Mouse (Mus musculus): Measurements from ENCODE around the gene Flywch1. TPM values are rescaled to one million over a fixed set of nuclear protein-coding genes. Genes with fewer than 3 reads are reported as not detected.

The Flywch1 gene
- polyA plus RNA-seq, 1 experiment from 2014 or later = 62.9 TPM

GRCm38 (mm10) chr17:23744651-23745050 is 26.8 kb downstream of the Flywch1 start:
- WGBS = 6% methylated on average over 8 of the region's 14 CpGs
- DNase-seq (ENCODE audit: low spot score) (no peak), ATAC-seq (ENCODE audit: low read depth) (no peak)
- H3K4me3 ChIP-seq (ENCODE audit: low read depth, low read length) = peak overlapping the region; percentile 33
- no peak overlapping the region; the same call in 1 of the 2 replicates for H3K27ac ChIP-seq (replicated peaks; ENCODE audit: low read depth, low read length)
- peaks cover 71% of the 10 kb centered on the region for H3K27me3 ChIP-seq (replicated peaks; ENCODE audit: control insufficient read depth, insufficient read depth, low read length)
- peak overlapping the region; percentile 42; the same call in 1 of the 2 replicates for H3K9ac ChIP-seq (ENCODE audit: low read depth, low read length)
- no peaks in the 10 kb centered on the region for H3K36me3 ChIP-seq (ENCODE audit: control insufficient read depth, insufficient read depth, low read length)
- no peaks in the 10 kb centered on the region for H3K9me3 ChIP-seq (ENCODE audit: control insufficient read depth, low read length)
- peak overlapping the region; percentile 54 for H3K4me2 ChIP-seq (ENCODE audit: low read depth, low read length)
- H3K4me1 ChIP-seq (ENCODE audit: control insufficient read depth, insufficient read depth, low read length) = peaks cover 17% of the 10 kb centered on the region

- no peaks in the 10 kb centered on the region for H3K36me3 ChIP-seq (ENCODE audit: control insufficient read depth, insufficient read depth, low read length)
- H3K9me3 ChIP-seq (ENCODE audit: control insufficient read depth, low read length) = no peaks in the 10 kb centered on the region
- H3K27me3 ChIP-seq (replicated peaks; ENCODE audit: control insufficient read depth, insufficient read depth, low read length) = peaks cover 76% of the 10 kb centered on the region
- no peak overlapping the region; the same call in 1 of the 2 replicates for H3K27ac ChIP-seq (replicated peaks; ENCODE audit: low read depth, low read length)
- 18% methylated on average over 7 of the region's 8 CpGs for WGBS
- DNase-seq (ENCODE audit: low spot score) (peak; percentile 67), ATAC-seq (ENCODE audit: low read depth) (no peak)
- H3K4me1 ChIP-seq (ENCODE audit: control insufficient read depth, insufficient read depth, low read length) = peaks cover 22% of the 10 kb centered on the region
- peak overlapping the region; percentile 33 for H3K4me3 ChIP-seq (ENCODE audit: low read depth, low read length)
- no peak overlapping the region for H3K9ac ChIP-seq (ENCODE audit: low read depth, low read length)
- peak overlapping the region; percentile 54 for H3K4me2 ChIP-seq (ENCODE audit: low read depth, low read length)
These were observed 27.3 kb downstream of the Flywch1 start for GRCm38 (mm10) chr17:23744076-23744475.

- no peak for DNase-seq (ENCODE audit: low spot score)
- Histone ChIP-seq H3K9me3 (ENCODE audit: control insufficient read depth, low read length) (no peaks in the 10 kb centered on the region), H3K27me3 (replicated peaks; ENCODE audit: control insufficient read depth, insufficient read depth, low read length) (peaks cover 84% of the 10 kb centered on the region), H3K4me3 (ENCODE audit: low read depth, low read length) (peak overlapping the region; percentile 26; the same call in 1 of the 2 replicates), H3K36me3 (ENCODE audit: control insufficient read depth, insufficient read depth, low read length) (no peaks in the 10 kb centered on the region), H3K4me1 (ENCODE audit: control insufficient read depth, insufficient read depth, low read length) (peaks cover 25% of the 10 kb centered on the region), H3K4me2 (ENCODE audit: low read depth, low read length) (peak overlapping the region; percentile 54; the same call in 1 of the 2 replicates), H3K27ac (replicated peaks; ENCODE audit: low read depth, low read length) (no peak overlapping the region), H3K9ac (ENCODE audit: low read depth, low read length) (no peak overlapping the region)
- ATAC-seq (ENCODE audit: low read depth) = no peak
- WGBS = 65% methylated on average over 12 of the region's 12 CpGs
These were observed 28.5 kb downstream of the Flywch1 start for GRCm38 (mm10) chr17:23742941-23743340.

DNA sequence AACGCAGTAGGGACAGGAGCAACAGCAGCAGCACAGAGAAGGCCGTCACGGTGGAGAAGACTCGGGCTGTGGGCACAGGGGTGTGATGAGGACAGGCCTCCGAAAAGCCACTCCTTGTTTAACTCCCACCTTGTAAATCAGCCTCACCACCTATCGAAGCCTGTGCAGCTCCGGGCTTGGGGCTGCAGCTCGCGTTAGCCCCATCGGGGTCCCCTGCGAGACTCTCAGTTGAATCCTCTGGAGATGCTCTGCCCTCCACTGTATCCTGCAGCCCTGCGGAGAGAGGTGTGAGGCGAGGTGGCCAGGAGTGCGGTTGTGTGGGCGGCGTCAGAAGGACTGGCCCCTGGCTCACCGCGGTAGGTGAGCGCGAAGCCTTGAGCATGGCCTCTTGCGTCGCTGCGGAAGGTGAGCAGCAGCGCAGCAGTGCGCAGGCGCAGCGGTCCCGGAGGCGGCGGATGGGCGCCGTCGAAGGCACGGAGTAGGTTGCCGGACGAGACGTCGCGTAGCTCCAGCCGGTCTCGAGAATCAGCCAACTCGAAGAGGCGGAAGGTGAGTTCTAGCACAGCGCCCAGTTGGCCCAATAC is 29.1 kb downstream of the Flywch1 start:
- WGBS = 11% methylated on average over 31 of the region's 44 CpGs
- no peak for DNase-seq (ENCODE audit: low spot score)
- peaks cover 88% of the 10 kb centered on the region for H3K27me3 ChIP-seq (replicated peaks; ENCODE audit: control insufficient read depth, insufficient read depth, low read length)
- H3K4me1 ChIP-seq (ENCODE audit: control insufficient read depth, insufficient read depth, low read length) = peaks cover 25% of the 10 kb centered on the region
- H3K4me2 ChIP-seq (ENCODE audit: low read depth, low read length) = peak overlapping the region; percentile 47
- no peak for ATAC-seq (ENCODE audit: low read depth)
- no peaks in the 10 kb centered on the region; the same call in 1 of the 2 replicates for H3K36me3 ChIP-seq (ENCODE audit: control insufficient read depth, insufficient read depth, low read length)
- no peaks in the 10 kb centered on the region for H3K9me3 ChIP-seq (ENCODE audit: control insufficient read depth, low read length)
- H3K27ac ChIP-seq (replicated peaks; ENCODE audit: low read depth, low read length) = no peak overlapping the region
- H3K4me3 ChIP-seq (ENCODE audit: low read depth, low read length) = peak overlapping the region; percentile 26
- no peak overlapping the region for H3K9ac ChIP-seq (ENCODE audit: low read depth, low read length)

DNA sequence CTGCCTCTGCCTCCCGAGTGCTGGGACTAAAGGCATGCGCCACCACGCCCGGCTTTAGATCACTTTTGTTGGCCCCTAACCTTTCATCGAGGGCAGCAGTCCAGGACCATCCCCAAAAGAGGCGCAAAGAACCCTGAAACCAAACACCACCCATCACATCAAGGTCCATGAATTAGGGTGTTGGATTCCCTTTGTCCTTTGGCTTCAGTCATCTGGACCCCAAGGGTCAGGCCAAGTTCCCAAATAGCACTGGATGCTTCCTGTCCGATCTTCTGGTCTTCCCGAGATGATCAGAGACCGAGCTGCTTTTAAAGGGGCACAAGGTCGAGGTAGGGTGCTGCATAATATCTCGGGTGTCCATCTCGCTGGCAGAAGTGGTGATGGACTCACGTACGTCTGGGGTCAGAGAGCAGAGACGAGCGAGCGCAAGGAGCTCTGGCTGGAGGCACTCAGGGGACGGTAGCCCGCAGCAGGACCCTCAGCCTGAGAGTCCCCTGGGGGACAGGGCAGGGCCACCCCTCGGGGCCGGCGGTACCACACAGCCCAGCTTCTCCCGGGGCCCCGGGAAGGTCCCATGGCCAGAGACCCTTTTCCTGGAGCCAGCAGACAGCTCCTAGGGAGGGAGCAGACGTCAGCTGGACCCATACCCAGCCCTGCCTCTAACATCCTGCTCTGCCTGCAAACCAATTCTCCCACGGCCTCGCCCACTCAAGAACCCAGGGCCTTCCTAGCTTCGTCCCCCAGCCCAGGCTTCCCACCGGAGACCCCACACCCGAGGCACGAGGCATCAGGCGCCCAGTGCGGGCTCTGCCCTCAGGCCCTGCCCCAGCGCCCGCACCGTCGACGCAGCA is 29.8 kb downstream of the Flywch1 start:
- peaks cover 83% of the 10 kb centered on the region for H3K27me3 ChIP-seq (replicated peaks; ENCODE audit: control insufficient read depth, insufficient read depth, low read length)
- H3K4me2 ChIP-seq (ENCODE audit: low read depth, low read length) = peak overlapping the region; percentile 47
- no peak overlapping the region for H3K9ac ChIP-seq (ENCODE audit: low read depth, low read length)
- H3K4me1 ChIP-seq (ENCODE audit: control insufficient read depth, insufficient read depth, low read length) = peaks cover 25% of the 10 kb centered on the region
- no peaks in the 10 kb centered on the region; the same call in 1 of the 2 replicates for H3K36me3 ChIP-seq (ENCODE audit: control insufficient read depth, insufficient read depth, low read length)
- ATAC-seq (ENCODE audit: low read depth) = no peak
- no peak overlapping the region for H3K27ac ChIP-seq (replicated peaks; ENCODE audit: low read depth, low read length)
- WGBS = 45% methylated on average over 35 of the region's 38 CpGs
- H3K9me3 ChIP-seq (ENCODE audit: control insufficient read depth, low read length) = no peaks in the 10 kb centered on the region
- peak overlapping the region; percentile 26; the same call in 1 of the 2 replicates for H3K4me3 ChIP-seq (ENCODE audit: low read depth, low read length)
- no peak for DNase-seq (ENCODE audit: low spot score)

- no peaks in the 10 kb centered on the region; the same call in 1 of the 2 replicates for H3K36me3 ChIP-seq (ENCODE audit: control insufficient read depth, insufficient read depth, low read length)
- peak within 1 kb of the TSS; percentile 69 for H3K9ac ChIP-seq (ENCODE audit: low read depth, low read length)
- H3K4me2 ChIP-seq (ENCODE audit: low read depth, low read length) = peak within 1 kb of the TSS; percentile 97
- H3K27me3 ChIP-seq (replicated peaks; ENCODE audit: control insufficient read depth, insufficient read depth, low read length) = peaks cover 74% of the 10 kb centered on the region
- H3K27ac ChIP-seq (replicated peaks; ENCODE audit: low read depth, low read length) = no peak within 1 kb of the TSS; the same call in 1 of the 2 replicates
- peak; percentile 29 for DNase-seq (ENCODE audit: low spot score)
- H3K4me3 ChIP-seq (ENCODE audit: low read depth, low read length) = peak within 1 kb of the TSS; percentile 72
- no peaks in the 10 kb centered on the region for H3K9me3 ChIP-seq (ENCODE audit: control insufficient read depth, low read length)
- WGBS = 7% methylated on average over 13 of the region's 13 CpGs
- peak; percentile 12 for ATAC-seq (ENCODE audit: low read depth)
- peaks cover 21% of the 10 kb centered on the region for H3K4me1 ChIP-seq (ENCODE audit: control insufficient read depth, insufficient read depth, low read length)
These were observed 30.8 kb downstream of the Flywch1 start, which contains the start of gene Paqr4 for GRCm38 (mm10) chr17:23740598-23741021. TSS of gene Paqr4 (minus strand) at chr17:23740867.

DNA sequence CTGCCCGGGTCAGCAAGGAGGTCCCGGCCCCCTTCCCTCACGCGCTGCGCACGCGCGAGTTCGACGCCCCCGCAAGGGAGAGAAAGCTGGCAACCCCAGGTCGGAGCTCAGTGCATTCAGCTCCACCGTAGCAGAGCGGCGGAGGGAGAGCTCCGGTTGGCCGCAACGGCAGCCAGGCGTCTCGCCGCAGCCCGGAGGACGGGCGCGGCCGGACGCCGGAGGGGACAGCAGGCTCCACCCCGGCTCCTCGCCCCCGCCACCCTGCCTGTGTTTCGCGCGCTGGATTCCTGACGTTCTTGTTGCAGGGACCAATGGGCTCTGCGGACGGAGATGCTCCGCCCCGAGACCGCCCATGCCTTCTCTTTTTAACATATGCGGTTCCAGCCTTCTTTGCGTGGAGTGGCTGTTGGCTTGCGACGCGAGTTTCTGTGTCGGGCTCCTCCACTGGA is 31.2 kb downstream of the Flywch1 start:
- peaks cover 69% of the 10 kb centered on the region for H3K27me3 ChIP-seq (replicated peaks; ENCODE audit: control insufficient read depth, insufficient read depth, low read length)
- no peaks in the 10 kb centered on the region for H3K9me3 ChIP-seq (ENCODE audit: control insufficient read depth, low read length)
- ATAC-seq (ENCODE audit: low read depth) = peak; percentile 88
- peak overlapping the region; percentile 72 for H3K4me3 ChIP-seq (ENCODE audit: low read depth, low read length)
- H3K27ac ChIP-seq (replicated peaks; ENCODE audit: low read depth, low read length) = no peak overlapping the region; the same call in 1 of the 2 replicates
- no peaks in the 10 kb centered on the region; the same call in 1 of the 2 replicates for H3K36me3 ChIP-seq (ENCODE audit: control insufficient read depth, insufficient read depth, low read length)
- peak overlapping the region; percentile 69 for H3K9ac ChIP-seq (ENCODE audit: low read depth, low read length)
- H3K4me2 ChIP-seq (ENCODE audit: low read depth, low read length) = peak overlapping the region; percentile 97
- WGBS = under 1% methylated on average over 26 of the region's 46 CpGs
- H3K4me1 ChIP-seq (ENCODE audit: control insufficient read depth, insufficient read depth, low read length) = peaks cover 16% of the 10 kb centered on the region
- peak; percentile 95 for DNase-seq (ENCODE audit: low spot score)

All from embryonic facial prominence, embryonic 14.5 days (tissue).